Mouse (Mus musculus) liver, adult 2 months (tissue): ENCODE data around the gene Tor1aip1.

ENCODE experiments used
- CTCF ChIP-seq: fragments of 200-500 bp; IDR thresholded peaks from 2 replicates; pipeline ENCODE4 v1.5.1; 2011; ENCODE audit warnings: low read depth, low read length, control low read depth
- POLR2A ChIP-seq: fragments of 200-500 bp; IDR thresholded peaks from 2 replicates; pipeline ENCODE4 v1.6.1; 2011; ENCODE audit warnings: low read length, control low read depth; ENCODE audit not compliant: insufficient read depth; ENCODE audit errors: extremely low read depth

- TF ChIP-seq CTCF (no peak), POLR2A (no peak)
These were observed 48.3 kb upstream of the Tor1aip1 start for GRCm38 (mm10) chr1:156084603-156085002.
